Mouse (Mus musculus) yolk sac, embryonic 10.5 days (tissue): ENCODE data around the gene Nfkb1.
A peak's percentile ranks its signal among the peaks of the same experiment; 100 is the strongest.

ENCODE experiments used
- DNase-seq: peaks from one replicate; pipeline ENCODE4 v3.0.0-alpha.2; 2017; ENCODE audit warnings: low spot score

Nfkb1 gene

DNA sequence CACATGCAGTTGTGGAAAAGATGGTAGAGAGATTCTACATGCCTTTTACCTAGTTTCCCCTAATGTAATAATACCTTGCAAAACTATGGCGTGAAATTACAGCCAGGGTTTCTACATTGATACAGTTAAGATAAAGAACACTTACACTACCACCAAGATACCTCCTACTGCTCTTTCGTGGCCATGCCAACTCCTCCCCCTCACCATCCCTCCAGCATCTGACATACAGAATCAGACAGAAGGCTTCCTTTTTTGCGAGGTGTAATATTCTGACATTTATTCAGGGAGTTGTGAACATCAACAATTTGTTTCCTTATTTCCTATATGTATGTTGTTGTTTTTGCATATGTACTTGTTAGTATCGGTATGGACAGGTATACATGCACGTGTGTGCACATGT is 11.3 kb upstream of the Nfkb1 start:
- no peak for DNase-seq

DNA sequence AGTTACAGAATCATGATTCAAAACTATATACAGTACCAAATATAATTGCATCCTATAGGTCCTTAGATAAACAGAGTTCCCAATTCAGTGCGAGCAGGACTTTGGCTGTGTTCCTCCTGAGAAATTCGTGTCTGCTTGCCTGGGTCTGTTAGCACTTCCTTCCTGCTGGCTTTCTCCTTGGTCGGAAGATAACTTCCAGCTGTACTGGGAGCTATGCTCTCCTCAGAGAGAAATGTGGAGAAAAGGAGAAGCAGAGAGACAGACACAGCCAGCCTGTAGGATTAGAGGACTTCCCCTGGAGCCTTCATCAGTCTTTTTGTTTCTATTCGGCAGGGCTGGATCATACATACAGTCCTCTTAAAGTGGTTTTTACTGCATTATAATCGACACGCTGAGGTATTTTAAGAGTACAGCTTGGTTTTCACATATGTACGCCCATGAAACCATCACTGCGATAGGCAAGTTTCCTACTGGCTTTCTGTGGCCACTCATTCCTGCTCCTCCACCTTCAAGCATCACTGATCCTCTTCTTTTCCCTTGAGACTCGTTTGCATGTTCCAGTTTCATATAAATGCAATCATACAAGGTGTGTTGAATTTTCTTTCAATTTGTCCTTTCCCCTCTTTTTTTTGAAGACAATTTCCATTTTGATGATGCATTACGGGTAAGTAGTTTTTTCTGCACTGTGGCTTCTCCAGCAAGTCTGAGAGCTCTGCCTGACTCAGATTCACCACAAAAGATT is 8.3 kb upstream of the Nfkb1 start:
- no peak for DNase-seq

- DNase-seq = no peak
Measured at GRCm38 (mm10) chr3:135698466-135698975, 7.2 kb upstream of the Nfkb1 start.

DNA sequence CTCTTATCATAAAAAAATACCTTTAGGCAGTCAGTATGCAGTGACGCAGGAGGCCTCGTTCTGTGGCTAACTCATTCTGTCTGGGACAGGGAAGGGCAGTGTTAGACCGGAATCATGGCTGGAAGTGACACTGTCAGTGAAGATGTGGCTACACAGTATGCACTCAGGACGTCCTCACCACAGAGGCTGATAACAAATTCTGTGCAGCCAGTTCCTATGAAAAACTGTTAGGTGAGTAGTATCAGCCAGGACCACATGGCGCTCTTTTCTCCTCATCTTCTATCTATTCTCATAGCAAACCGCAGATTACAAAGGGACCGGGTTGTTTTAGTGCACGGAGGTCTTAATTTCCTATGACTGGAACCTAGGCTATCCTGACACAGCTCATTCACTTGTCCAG is 4.9 kb upstream of the Nfkb1 start:
- DNase-seq = no peak

GRCm38 (mm10) chr3:135692999-135693398 is 1.7 kb upstream of the Nfkb1 start:
- DNase-seq = no peak

DNA sequence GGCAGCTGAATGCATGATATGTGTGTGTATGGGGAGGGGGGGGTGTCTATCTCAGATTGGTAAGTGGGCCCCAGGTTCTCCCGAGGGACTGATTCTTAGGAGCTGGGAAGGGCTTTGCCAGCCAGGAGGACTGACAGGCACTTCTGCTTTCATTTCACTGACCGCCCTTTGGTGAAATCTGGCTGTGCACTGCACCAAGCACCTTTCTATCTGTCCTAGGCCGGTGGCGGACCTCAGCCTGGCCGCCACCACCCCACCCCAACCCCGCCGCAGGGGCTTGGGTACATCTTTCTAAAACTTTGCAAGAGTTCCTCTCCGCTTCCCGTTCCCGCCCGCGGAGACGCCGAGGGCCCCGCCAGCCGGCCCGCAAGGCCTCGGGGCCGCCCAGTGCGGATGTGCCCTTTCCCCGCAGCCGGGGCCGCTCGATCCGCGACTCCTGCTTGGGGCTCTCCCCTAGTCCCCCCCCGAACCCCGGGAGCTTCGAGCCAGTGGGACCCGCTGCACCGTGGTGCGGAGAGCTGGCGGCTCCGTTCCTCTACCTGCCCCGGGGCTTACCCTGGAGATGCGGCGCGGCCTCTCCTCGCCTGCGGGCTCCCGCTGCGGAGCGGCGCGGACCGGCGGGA is 668 bp downstream of the Nfkb1 start:
- DNase-seq = peak; percentile 71

- DNase-seq = no peak
Measured at GRCm38 (mm10) chr3:135689773-135690567, 1.4 kb downstream of the Nfkb1 start.

- DNase-seq = no peak
Measured at GRCm38 (mm10) chr3:135688970-135689772, 2.2 kb downstream of the Nfkb1 start.

GRCm38 (mm10) chr3:135687965-135688364 is 3.4 kb downstream of the Nfkb1 start:
- no peak for DNase-seq

- no peak for DNase-seq
Measured at GRCm38 (mm10) chr3:135686419-135686818, 4.9 kb downstream of the Nfkb1 start.

DNA sequence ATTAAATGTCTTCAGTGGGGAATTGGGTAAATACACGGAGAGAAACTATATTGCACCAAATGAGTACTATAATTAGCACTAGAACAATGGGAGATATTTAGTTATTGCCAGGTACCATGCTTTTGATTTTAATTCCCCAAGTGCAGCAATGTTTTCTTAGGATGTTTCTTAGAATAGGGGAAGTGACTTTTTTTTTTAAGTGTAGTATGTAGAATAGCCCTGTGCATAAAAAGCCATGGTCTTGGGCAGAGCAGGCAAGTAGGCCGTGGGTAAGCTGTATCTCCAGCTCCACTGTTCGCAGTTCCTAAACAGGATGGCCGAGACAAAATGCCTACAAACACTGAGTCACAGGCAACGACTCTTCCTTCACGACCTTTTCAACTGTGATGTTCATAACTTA is 8.1 kb downstream of the Nfkb1 start:
- no peak for DNase-seq

GRCm38 (mm10) chr3:135682240-135682639 is 9.1 kb downstream of the Nfkb1 start:
- no peak for DNase-seq

DNA sequence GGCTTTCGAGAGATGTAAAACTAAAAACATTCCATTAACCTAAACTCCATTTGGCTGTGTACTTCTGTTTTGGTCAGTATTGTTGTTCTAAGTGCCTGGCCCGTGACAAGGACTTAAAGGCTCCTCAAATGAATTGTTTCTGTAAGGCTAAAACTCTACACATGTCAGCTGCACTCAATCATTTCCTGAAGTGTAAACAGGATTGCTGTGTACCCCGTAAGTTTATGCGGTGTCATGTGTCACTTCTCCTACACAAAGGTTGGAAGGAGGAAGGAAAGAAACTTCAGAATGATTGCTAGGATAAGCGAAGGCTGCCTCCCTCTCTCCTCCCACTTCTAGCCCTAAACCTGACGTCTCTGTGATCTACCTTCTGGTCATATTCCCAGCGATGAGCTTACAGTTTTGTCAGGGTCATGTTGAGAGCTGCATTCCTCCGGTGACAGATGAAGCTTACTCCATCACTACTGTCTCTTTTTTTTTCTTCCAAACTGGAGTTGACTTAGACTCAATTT is 10.0 kb downstream of the Nfkb1 start:
- no peak for DNase-seq

- DNase-seq = no peak
Measured at GRCm38 (mm10) chr3:135680213-135680843, 11.0 kb downstream of the Nfkb1 start.

DNA sequence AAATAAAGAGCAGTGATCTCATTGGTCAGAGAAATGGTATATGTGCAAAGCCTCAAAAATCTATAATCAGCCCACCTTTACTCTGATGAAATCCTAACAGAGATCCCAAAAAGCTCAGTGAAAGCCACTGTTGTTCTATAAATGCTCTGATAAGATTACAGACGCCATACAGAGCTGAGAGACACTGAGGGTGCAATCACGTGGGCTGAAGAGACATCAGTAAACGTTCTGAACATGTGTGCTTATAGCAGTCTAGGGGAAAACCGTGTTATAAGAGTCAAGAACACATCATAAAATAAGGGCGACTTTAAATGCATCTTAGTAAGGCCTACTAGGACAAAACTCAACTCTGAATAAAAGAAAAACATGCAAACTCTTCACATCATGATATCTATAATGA is 14.3 kb downstream of the Nfkb1 start:
- no peak for DNase-seq

DNA sequence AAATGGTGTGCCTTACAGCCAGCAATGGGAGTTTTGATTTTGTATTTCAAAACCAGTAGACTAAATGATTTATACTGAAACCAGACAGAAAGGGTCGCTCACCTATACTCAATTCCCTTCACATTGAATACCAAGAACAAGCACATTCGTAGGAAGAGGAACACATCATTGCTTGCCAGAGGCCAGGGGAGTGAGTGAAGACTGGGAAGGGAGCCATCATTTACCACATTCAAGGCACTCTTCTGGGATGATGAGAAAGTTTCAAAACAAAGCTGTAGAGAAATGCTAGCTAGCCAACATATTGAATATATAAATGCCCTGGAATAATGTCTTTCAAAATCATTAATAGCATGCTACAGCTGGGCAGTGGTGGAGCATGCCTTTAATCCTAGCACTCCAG is 15.0 kb downstream of the Nfkb1 start:
- no peak for DNase-seq

- no peak for DNase-seq
Measured at GRCm38 (mm10) chr3:135675480-135675879, 15.9 kb downstream of the Nfkb1 start.

- no peak for DNase-seq
Measured at GRCm38 (mm10) chr3:135674716-135675392, 16.5 kb downstream of the Nfkb1 start.

DNA sequence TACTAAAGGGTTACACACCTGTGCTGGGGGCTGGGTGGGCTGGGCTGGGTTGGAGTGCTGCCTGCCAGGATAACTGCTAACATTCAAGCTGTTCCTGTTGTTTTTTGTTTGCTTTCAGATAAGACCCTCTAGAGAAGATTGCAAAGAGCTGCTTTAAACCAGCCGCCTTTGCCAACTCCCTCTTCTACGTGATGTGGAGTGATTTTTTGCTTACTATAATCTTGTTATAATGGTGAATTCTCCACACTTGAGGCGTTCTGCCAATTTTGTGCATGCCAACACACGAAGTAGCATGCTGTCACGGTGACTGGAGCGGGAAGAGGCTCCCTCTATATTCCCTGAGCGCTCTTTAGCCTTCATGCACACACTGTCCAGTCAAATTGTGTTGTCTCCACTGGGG is 17.7 kb downstream of the Nfkb1 start:
- peak; percentile 32 for DNase-seq

- no peak for DNase-seq
Measured at GRCm38 (mm10) chr3:135673041-135673440, 18.3 kb downstream of the Nfkb1 start.

- DNase-seq = no peak
Measured at GRCm38 (mm10) chr3:135672135-135672534, 19.2 kb downstream of the Nfkb1 start.
